Mouse (Mus musculus): ENCODE results near the gene Fcgrt.

The Fcgrt gene

GRCm38 (mm10) chr7:45053117-45053930 lies 50.3 kb downstream of the Fcgrt start:
- peak; percentile 73 for DNase-seq

GRCm38 (mm10) chr7:45052862-45053116 lies 50.9 kb downstream of the Fcgrt start, which contains the start of gene Prr12:
Prr12 (minus strand) TSS chr7:45052881.
- DNase-seq = no peak

DNA sequence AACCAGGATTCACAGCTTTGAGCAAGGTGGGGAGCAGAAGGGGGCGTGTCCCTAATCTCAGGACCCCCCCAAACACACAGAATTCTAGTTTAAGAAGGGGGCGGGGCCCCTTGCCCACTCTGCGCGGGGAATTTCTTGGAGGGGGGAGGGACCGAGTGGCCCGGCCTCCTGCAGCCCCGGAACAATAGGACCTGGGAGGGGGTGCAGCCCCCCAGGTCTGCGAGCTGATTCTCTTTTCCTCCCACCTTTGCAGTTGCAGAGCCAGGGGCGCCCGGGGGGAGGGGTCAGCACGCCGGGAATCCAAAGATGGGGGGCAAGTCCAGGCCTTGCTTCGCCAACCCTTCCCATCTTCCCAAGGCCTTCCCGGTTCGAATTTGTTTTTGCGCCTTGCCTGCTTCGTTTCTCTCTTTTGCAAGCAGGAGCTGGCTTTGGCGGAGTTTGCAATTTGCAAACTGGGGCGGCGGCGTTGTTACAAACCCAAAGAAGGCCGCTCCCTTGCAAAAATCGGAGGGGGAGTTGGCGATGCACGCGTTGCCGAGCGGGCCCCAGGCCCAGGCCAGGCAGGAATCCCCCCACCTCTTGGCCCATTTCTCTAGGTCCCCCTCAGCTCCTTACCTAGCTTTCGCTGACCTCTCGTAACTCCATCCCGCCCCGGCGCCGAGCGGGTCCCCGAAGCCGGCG lies 51.3 kb downstream of the Fcgrt start:
- DNase-seq = peak; percentile 35

DNA sequence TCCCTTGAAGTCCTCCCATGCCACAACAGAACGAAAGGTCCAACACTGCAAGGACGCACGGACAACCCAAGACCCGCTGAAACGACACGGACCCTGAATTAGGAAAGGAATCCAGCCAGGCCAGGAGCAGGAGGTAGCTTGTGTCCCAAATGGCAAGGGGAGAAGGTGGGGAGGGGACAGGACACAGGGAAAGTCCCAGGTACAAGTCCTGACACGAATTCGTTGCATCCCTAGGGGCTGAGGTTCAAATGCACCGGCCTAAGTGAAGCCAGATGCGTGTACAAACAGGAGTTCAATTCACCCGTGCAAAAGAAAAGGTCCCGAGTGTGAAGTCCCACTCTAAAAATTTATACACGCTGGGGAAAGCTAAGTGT lies 52.1 kb downstream of the Fcgrt start:
- no peak for DNase-seq

- DNase-seq = peak; percentile 58
Observed at GRCm38 (mm10) chr7:45050945-45051600, 52.6 kb downstream of the Fcgrt start.

- DNase-seq = no peak
Observed at GRCm38 (mm10) chr7:45048923-45049657, 54.6 kb downstream of the Fcgrt start.

DNA sequence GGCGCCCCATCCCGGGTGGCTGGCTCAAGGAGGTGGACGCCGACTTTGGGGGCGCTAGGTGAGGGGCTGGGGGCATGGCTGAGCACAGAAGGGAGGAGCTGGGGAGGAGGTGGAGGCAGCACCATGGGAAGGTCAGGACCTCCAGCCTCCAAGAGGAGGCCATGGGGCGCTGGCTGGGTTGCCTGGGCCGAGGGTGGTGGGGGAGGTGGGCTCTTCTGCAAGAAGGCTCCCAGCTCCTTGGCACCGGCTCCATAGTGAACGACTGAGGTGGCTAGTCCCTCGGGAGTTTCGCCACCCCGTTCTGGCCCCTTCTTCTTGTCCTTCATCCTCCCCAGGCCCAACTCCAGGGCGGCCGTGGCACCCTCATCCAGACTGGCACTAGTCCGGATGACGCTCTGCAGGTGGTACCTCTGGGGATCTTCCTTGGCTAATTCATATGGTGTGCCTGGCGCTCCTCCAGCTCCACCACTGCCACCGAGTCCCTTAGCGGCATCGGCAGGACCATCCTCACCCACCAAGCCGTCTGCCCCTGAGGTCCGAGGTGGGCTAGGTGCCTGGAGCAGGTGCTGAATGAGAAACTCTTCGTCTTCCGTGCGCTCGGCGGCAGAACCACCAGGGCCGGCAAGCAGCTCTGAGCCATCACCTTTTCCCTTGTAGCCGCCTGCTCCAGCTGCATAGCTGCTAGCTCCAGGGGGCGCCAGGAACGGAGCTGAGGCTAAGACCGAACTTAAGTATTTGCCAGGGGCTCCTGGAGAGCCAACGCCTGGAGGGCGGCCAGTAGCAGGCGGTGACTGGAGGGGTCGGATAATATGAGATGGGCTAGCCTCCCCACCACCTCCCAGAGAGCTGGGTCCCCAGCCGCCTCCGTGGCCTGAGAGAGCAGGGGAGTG lies 55.4 kb downstream of the Fcgrt start:
- no peak for DNase-seq

- no peak for DNase-seq
Observed at GRCm38 (mm10) chr7:45047491-45047890, 56.2 kb downstream of the Fcgrt start.

DNA sequence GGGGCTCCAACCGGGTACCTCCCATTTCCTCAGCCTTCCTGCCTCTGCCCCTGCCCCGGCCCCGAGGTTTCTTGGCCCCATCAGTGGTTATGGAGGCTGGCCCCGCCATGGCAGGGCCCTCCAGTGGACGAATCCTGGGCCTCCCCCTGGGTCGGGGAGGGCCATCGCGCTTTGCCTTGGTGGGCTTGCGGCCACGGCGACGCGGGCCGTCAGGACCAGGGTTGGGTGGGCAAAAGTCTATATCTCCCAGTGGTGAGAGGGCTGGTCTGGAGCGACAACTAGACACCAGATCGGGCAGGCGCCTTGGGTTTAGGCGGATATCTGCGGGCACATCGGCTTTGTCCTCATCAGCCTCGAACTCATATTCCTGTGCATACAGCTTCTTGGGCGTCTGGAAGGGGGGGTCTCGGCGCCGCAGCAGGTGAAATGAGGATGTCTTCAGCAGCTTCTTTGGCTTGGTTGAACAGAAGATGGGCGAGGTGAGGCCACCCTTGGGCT lies 56.7 kb downstream of the Fcgrt start:
- no peak for DNase-seq

- DNase-seq = no peak
Observed at GRCm38 (mm10) chr7:45045741-45046140, 57.9 kb downstream of the Fcgrt start.

DNA sequence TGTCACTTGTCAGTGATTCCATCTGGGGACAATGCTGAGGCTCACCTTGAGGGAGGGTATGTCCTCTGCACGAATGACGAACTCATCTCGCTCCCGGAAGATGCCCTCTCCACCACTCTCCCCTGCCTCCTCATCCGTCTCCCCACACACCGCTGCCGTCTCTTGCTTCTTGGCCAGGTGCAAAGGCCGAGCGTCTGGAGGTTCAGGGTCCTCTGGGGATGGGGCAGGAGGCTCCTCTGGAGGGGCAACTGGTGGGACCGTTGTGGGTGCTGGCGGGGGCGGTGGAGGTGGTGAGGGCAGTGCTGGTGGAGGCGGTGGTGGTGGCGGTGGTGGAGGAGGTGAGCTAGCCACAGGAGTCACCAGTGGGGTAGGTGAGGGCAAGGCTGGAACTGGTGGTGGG lies 60.3 kb downstream of the Fcgrt start:
- DNase-seq = no peak

All from lung, postnatal 14 days (tissue).